Mouse (Mus musculus) spleen, adult 2 months (tissue): ENCODE results near the gene B4galt1.

Source experiments
- CTCF ChIP-seq: fragments of 200-500 bp; IDR thresholded peaks from 2 replicates; pipeline ENCODE4 v1.5.1; 2011; ENCODE audit warnings: mild to moderate bottlenecking, inconsistent platforms; ENCODE audit not compliant: insufficient read depth, insufficient read length, insufficient replicate concordance; ENCODE audit errors: extremely low read depth
- POLR2A ChIP-seq: fragments of 200-500 bp; IDR thresholded peaks from 2 replicates; pipeline ENCODE4 v1.6.1; 2011; ENCODE audit warnings: low read depth, low read length, inconsistent platforms

DNA sequence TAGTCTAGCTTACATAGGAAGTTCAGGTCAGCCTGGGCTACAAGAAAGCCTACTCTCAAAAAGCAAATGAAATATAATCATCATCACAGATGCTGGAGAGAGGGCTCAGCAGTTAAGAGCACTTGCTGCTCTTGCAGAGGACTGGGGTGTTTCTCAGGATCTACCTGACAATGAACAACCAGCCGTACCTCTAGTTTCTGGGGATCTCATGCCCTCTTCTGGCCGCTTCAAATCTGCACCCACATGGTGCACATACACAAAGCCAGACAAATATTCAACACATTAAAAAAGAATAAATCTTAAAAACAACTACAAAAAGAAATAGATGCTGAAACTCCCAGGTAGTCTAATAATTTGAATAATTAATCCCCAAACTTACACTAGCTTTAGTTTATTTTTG is 41.8 kb upstream of the B4galt1 start:
- TF ChIP-seq CTCF, result no peak
- TF ChIP-seq POLR2A, result no peak
